Mouse (Mus musculus) liver, embryonic 14.5 days (tissue): ENCODE data around the gene Rpgrip1. TPM values are rescaled to one million over a fixed set of nuclear protein-coding genes. Genes with fewer than 3 reads are reported as not detected.

Experiments
- ATAC-seq: fragments of 200-750 bp; cut with Nextera tagmentation; 2 replicates; pipeline ENCODE4 v1.8.0; 2017; ENCODE audit warnings: moderate number of reproducible peaks, mild to moderate bottlenecking, moderate library complexity; ENCODE audit not compliant: insufficient read depth
- DNase-seq, 3 experiments: peaks; one replicate each; pipeline ENCODE4 v3.0.0-alpha.2; 2012 to 2013; ENCODE audit warnings: low read depth in 3 of 3, low spot score in 3 of 3
- H3K27ac ChIP-seq: fragments of 300-500 bp; sonication (generic); 2 replicates; pipeline ENCODE4 v1.5.1; 2014; ENCODE audit warnings: moderate library complexity, mild to moderate bottlenecking, control low read depth, inconsistent platforms
- H3K27me3 ChIP-seq: fragments of 300-500 bp; sonication (generic); 2 replicates; pipeline ENCODE4 v1.6.1; 2014; ENCODE audit warnings: mild to moderate bottlenecking, low read length, moderate library complexity; ENCODE audit not compliant: control insufficient read depth, insufficient read depth
- H3K36me3 ChIP-seq: fragments of 300-500 bp; sonication (generic); replicated peaks from 2 replicates; pipeline ENCODE4 v1.6.1; 2014; ENCODE audit warnings: low read depth; ENCODE audit not compliant: control insufficient read depth, insufficient read depth
- H3K4me1 ChIP-seq, 2 experiments: fragments of 200-500 bp in 1 of 2; fragments of 300-500 bp in 1 of 2; sonication (generic) in 1 of 2; replicated peaks; 2 replicates each; pipeline ENCODE4 v1.6.1; 2012 to 2014; ENCODE audit warnings: antibody characterized with exemption in 1 of 2, inconsistent platforms in 1 of 2, low read length in 1 of 2; ENCODE audit not compliant: control insufficient read depth in 2 of 2, insufficient read depth in 2 of 2
- H3K4me2 ChIP-seq: fragments of 300-500 bp; sonication (generic); 2 replicates; pipeline ENCODE4 v1.6.1; 2014; ENCODE audit warnings: low read depth, mild to moderate bottlenecking, control low read depth, moderate library complexity
- H3K4me3 ChIP-seq, 2 experiments: fragments of 200-500 bp in 1 of 2; fragments of 300-500 bp in 1 of 2; sonication (generic) in 1 of 2; 2 replicates each; pipeline ENCODE4 v1.5.1; 2012 to 2014; ENCODE audit warnings: low read depth in 2 of 2, low read length in 2 of 2, mild to moderate bottlenecking in 2 of 2, control low read depth in 1 of 2, inconsistent platforms in 1 of 2, moderate library complexity in 1 of 2; ENCODE audit not compliant: insufficient read depth in 1 of 2
- H3K9ac ChIP-seq: fragments of 300-500 bp; sonication (generic); replicated peaks from 2 replicates; pipeline ENCODE4 v1.6.1; 2014; ENCODE audit warnings: mild to moderate bottlenecking, control low read depth, moderate library complexity
- H3K9me3 ChIP-seq: fragments of 300-500 bp; sonication (generic); 2 replicates; pipeline ENCODE4 v1.6.1; 2016; ENCODE audit warnings: low read length, mixed read lengths; ENCODE audit not compliant: control insufficient read depth
- CTCF ChIP-seq: IDR thresholded peaks from 2 replicates; pipeline ENCODE4 v1.5.1; 2016; ENCODE audit warnings: antibody characterized with exemption, low read depth, control low read depth
- EP300 ChIP-seq: IDR thresholded peaks from 2 replicates; pipeline ENCODE4 v1.6.1; 2016; ENCODE audit warnings: antibody characterized with exemption, low read depth
- WGBS: fragments of 180-500 bp; shearing (Covaris S2); extraction: QIAGEN DNeasy Blood & Tissue Kit; methylation state at CpG from one replicate; pipeline ENCODE4 v1.1.7; 2014; ENCODE audit not compliant: insufficient replicate concordance; 5-methylcytosine and 5-hydroxymethylcytosine counted together
- polyA plus RNA-seq, 2 experiments: library from polyadenylated mRNA; depleted of rRNA in 1 of 2; stranded (reverse) in 1 of 2; unstranded in 1 of 2; fragments of >200 nt; fragmentation: Nextera tagmentation in 1 of 2; extraction: Ambion mirVana in 1 of 2; gene quantifications; 2 replicates each; pipeline versions ENCODE4 v1.2.1 to v1.2.3; 2012 to 2014

Gene Rpgrip1
- polyA plus RNA-seq, 2 experiments: 0.31 to 48.5 TPM

DNA sequence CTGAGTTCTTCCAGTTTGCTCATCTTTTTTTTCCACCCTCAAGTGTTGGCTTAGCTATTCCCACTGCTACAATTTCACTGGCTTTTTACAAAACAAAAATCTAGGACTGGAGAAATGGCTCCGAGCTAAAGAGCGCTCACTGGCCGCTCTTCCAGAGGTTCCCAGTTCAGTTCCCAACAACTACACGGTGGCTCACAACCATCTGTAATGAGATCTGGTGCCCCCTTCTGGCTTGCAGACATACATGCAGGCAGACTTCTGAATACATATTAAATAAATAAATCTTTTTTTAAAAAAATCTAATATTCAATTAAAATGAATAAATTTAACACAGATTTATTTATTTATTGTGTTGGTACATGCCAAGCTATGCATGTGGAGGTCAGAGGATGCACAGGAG, 36.0 kb downstream of the Rpgrip1 start:
- no peak for ATAC-seq

DNA sequence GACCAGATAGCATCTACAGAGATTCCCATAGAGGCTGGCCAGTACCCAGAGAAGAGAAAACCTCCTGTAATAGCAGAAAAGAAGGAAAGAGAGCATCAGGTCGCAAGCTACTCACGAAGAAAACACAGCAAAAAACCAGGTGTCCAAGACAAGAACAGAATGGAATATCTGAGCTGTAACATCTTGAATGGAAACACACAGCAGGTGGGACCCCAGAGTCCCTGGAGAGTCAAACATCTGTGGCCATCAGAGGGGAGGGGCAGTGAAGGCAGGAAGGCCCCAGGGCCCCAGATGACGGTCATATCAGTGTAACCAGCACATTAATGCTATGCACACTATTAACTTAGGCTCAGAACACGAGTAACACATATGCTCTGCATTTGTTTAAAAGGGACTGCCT, 39.4 kb downstream of the Rpgrip1 start:
- no peaks in the 10 kb centered on the region for H3K36me3 ChIP-seq

More for the DNA sequence above, 36.0 kb downstream of the Rpgrip1 start:
- no peaks in the 10 kb centered on the region for H3K27me3 ChIP-seq
- H3K4me3 ChIP-seq: no peak overlapping the region
- DNase-seq: peak in 1 of 3 experiments; percentile 6
- WGBS: 44% methylated on average over 4 of the region's 4 CpGs
- no peaks in the 10 kb centered on the region for H3K9me3 ChIP-seq
- H3K27ac ChIP-seq: no peak overlapping the region
- H3K9ac ChIP-seq: no peak overlapping the region
- H3K4me2 ChIP-seq: no peak overlapping the region
- no peaks in the 10 kb centered on the region for H3K4me1 ChIP-seq
- no peaks in the 10 kb centered on the region for H3K36me3 ChIP-seq
- peak; percentile 63 for TF ChIP-seq CTCF
- no peak for TF ChIP-seq EP300

DNA sequence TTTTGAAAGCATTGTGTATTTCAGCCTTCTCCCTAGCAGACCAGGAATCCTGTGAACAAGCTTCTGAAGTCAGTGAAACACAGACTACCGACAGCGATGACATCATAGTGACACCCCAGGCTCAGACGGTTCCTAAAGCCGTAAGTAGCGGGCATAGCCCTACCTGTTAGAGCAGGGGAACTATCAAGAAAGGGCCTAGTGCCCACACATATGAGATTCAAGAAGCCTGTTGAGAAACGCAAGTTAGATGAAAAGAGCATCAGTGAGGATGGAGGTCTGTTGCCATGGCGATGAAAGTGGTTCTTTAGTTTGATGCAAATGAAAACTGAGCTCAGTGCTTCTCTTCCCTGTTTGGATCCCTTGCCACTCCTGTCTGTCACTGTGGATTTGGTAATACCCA, 41.7 kb downstream of the Rpgrip1 start:
- Histone ChIP-seq H3K9me3 (no peaks in the 10 kb centered on the region), H3K4me2 (no peak overlapping the region), H3K36me3 (no peaks in the 10 kb centered on the region), H3K4me1 (no peaks in the 10 kb centered on the region), H3K4me3 (no peak overlapping the region), H3K9ac (no peak overlapping the region), H3K27me3 (no peaks in the 10 kb centered on the region), H3K27ac (no peak overlapping the region)
- no peak for TF ChIP-seq EP300
- no peak for TF ChIP-seq CTCF
- no peak for ATAC-seq
- no peak for DNase-seq
- WGBS: 47% methylated on average over 7 of the region's 7 CpGs

More for the DNA sequence above, 39.4 kb downstream of the Rpgrip1 start:
- WGBS: 45% methylated on average over 4 of the region's 4 CpGs
- Histone ChIP-seq H3K4me1 (no peaks in the 10 kb centered on the region), H3K9me3 (no peaks in the 10 kb centered on the region), H3K27me3 (no peaks in the 10 kb centered on the region), H3K4me3 (no peak overlapping the region), H3K27ac (no peak overlapping the region), H3K9ac (no peak overlapping the region), H3K4me2 (no peak overlapping the region)
- ATAC-seq (no peak), DNase-seq (no peak)
- TF ChIP-seq EP300 (no peak), CTCF (no peak)

DNA sequence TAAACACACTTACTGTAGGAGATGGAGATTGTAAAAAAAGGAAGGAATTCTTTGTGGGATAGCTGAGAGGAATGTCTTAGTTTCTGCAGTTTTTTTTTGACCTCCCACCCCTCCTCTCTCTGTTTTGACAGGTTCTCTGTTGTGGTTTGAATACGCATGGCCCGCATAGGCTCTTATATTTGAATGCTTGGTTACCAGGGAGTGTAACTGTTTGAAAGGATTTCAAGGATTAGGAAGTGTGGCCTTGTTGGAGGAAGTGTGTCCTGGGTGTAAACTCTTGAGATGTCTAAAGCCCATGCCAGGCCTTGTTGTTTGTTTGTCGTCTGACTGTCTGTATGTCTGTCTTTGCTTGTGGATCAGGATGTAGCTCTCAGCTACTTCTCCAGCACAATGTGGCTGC, 42.1 kb downstream of the Rpgrip1 start:
- Histone ChIP-seq H3K27ac (no peak overlapping the region), H3K4me3 (no peak overlapping the region), H3K27me3 (no peaks in the 10 kb centered on the region), H3K9ac (no peak overlapping the region), H3K36me3 (no peaks in the 10 kb centered on the region), H3K4me2 (no peak overlapping the region), H3K4me1 (no peaks in the 10 kb centered on the region), H3K9me3 (no peaks in the 10 kb centered on the region)
- ATAC-seq (no peak), DNase-seq (no peak)
- 51% methylated on average over 3 of the region's 3 CpGs for WGBS
- TF ChIP-seq EP300 (no peak), CTCF (no peak)

DNA sequence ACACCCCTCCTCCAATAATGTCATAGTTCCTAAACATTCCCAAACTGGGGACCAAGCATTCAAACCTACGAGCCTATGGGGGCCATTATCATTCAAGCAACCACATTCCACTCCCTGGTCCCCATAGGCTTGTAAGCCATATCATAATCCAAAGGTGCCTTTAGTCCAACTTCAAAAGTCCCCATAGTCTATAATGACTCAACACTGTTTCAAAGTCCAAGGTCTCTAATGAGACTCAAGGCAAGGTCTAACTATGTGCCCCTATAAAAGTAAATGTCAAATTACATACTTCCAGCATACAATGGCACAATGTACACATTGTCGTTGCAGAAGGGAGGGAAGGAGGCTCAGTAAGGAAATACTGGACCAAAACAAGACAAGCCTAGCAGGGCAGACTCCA, 44.5 kb downstream of the Rpgrip1 start:
- H3K4me3 ChIP-seq: no peak overlapping the region
- no peak for DNase-seq
- peaks cover 15% of the 10 kb centered on the region for H3K36me3 ChIP-seq
- ATAC-seq: no peak
- H3K4me1 ChIP-seq: no peaks in the 10 kb centered on the region
- H3K9me3 ChIP-seq: no peaks in the 10 kb centered on the region
- no peak overlapping the region for H3K27ac ChIP-seq
- 64% methylated on average over 2 of the region's 2 CpGs for WGBS
- H3K4me2 ChIP-seq: no peak overlapping the region
- H3K27me3 ChIP-seq: no peaks in the 10 kb centered on the region
- TF ChIP-seq EP300: no peak
- no peak for TF ChIP-seq CTCF
- no peak overlapping the region for H3K9ac ChIP-seq

DNA sequence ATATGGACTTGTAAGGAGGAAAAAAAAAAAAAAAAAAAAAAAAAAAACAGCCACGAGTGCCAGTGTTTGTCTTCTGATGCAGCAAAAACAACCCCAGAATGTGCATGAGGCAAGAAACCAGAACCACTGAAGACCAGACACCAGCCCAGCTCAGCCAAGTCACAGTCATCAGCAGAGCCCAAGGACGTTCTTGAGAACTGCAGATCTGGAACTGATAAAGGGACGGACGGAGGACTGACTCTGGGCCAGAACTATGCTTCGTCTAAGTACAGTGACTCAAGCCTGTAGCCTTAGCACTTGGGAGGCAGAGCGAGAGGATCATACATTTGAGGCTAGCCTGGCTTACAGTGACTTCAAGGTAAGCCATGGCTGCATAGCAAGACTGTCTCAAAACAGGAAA, 50.4 kb downstream of the Rpgrip1 start:
- no peak overlapping the region for H3K4me3 ChIP-seq
- TF ChIP-seq CTCF (no peak), EP300 (no peak)
- 65% methylated on average over 6 of the region's 6 CpGs for WGBS
- no peaks in the 10 kb centered on the region for H3K9me3 ChIP-seq
- no peak overlapping the region for H3K27ac ChIP-seq
- no peaks in the 10 kb centered on the region for H3K4me1 ChIP-seq
- no peak for ATAC-seq
- H3K9ac ChIP-seq: no peak overlapping the region
- H3K4me2 ChIP-seq: no peak overlapping the region
- no peaks in the 10 kb centered on the region for H3K27me3 ChIP-seq
- no peak for DNase-seq
- H3K36me3 ChIP-seq: peaks cover 69% of the 10 kb centered on the region
